Mouse (Mus musculus): Measurements from ENCODE around the gene D430042O09Rik. TPM values are rescaled to one million over a fixed set of nuclear protein-coding genes. Genes with fewer than 3 reads are reported as not detected.

D430042O09Rik gene
- polyA plus RNA-seq, 1 experiment, result 17.5 TPM

DNA sequence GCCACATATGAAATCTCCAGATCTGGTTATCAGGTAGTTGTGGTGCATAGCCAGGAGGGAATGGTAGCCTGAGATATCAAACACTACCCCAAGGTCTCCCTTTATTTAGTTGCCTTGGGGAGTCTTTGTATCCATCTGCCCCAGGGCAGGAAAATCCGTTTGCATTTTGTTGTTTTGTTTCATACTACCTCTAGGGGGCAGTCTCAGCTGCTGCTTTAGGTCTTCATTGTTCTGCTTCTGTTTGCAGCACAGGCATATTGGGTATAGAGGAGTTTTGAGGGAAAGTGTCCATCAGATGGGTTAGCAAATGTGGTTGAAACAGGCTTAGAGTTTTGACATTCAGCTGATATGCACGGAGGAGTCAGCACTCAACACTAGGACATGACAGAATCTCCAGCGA, 40.5 kb downstream of the D430042O09Rik start:
- H3K36me3 ChIP-seq (ENCODE audit: control insufficient read depth, insufficient read depth, low read length), result no peaks in the 10 kb centered on the region; the same call in 1 of the 2 replicates
- WGBS, result 63% methylated on average over 3 of the region's 3 CpGs
- TF ChIP-seq CTCF (IDR thresholded peaks at IDR 0.05; ENCODE audit: extremely low read depth, insufficient read length, insufficient replicate concordance, low read depth, low read length) (no peak), POLR2A (IDR thresholded peaks at IDR 0.05; ENCODE audit: low read depth, low read length) (no peak)

GRCm38 (mm10) chr7:125752699-125753325, 45.1 kb downstream of the D430042O09Rik start:
- WGBS, result 87% methylated on average over 7 of the region's 7 CpGs
- Histone ChIP-seq H3K27ac (ENCODE audit: insufficient read depth, low read depth, low read length) (no peak overlapping the region), H3K36me3 (ENCODE audit: control insufficient read depth, insufficient read depth, low read length) (peaks cover 3% of the 10 kb centered on the region; the same call in 1 of the 2 replicates), H3K4me3 (ENCODE audit: low read depth, low read length) (no peak overlapping the region), H3K27me3 (ENCODE audit: control insufficient read depth, insufficient read depth, low read length) (no peaks in the 10 kb centered on the region), H3K4me1 (ENCODE audit: control insufficient read depth, insufficient read depth, insufficient read length, low read length) (no peaks in the 10 kb centered on the region)
- TF ChIP-seq POLR2A (IDR thresholded peaks at IDR 0.05; ENCODE audit: low read depth, low read length) (no peak), CTCF (IDR thresholded peaks at IDR 0.05; ENCODE audit: extremely low read depth, insufficient read length, insufficient replicate concordance, low read depth, low read length) (no peak)

More for the DNA sequence above, 40.5 kb downstream of the D430042O09Rik start:
- Histone ChIP-seq H3K4me1 (ENCODE audit: control insufficient read depth, insufficient read depth, insufficient read length, low read length) (no peaks in the 10 kb centered on the region), H3K27me3 (ENCODE audit: control insufficient read depth, insufficient read depth, low read length) (no peaks in the 10 kb centered on the region), H3K27ac (ENCODE audit: insufficient read depth, low read depth, low read length) (no peak overlapping the region), H3K4me3 (ENCODE audit: low read depth, low read length) (no peak overlapping the region)

- no peak for TF ChIP-seq CTCF (IDR thresholded peaks at IDR 0.05; ENCODE audit: extremely low read depth, insufficient read length, insufficient replicate concordance, low read depth, low read length)
- no peak for TF ChIP-seq POLR2A (IDR thresholded peaks at IDR 0.05; ENCODE audit: low read depth, low read length)
- H3K36me3 ChIP-seq (ENCODE audit: control insufficient read depth, insufficient read depth, low read length), result peaks cover 3% of the 10 kb centered on the region; the same call in 1 of the 2 replicates
- H3K27ac ChIP-seq (ENCODE audit: insufficient read depth, low read depth, low read length), result no peak overlapping the region
- 77% methylated on average over 3 of the region's 3 CpGs for WGBS
- H3K27me3 ChIP-seq (ENCODE audit: control insufficient read depth, insufficient read depth, low read length), result no peaks in the 10 kb centered on the region
- H3K4me1 ChIP-seq (ENCODE audit: control insufficient read depth, insufficient read depth, insufficient read length, low read length), result no peaks in the 10 kb centered on the region
- H3K4me3 ChIP-seq (ENCODE audit: low read depth, low read length), result no peak overlapping the region
Observed at GRCm38 (mm10) chr7:125753326-125753715, 45.6 kb downstream of the D430042O09Rik start.

- no peak for TF ChIP-seq CTCF (IDR thresholded peaks at IDR 0.05; ENCODE audit: extremely low read depth, insufficient read length, insufficient replicate concordance, low read depth, low read length)
- no peak for TF ChIP-seq POLR2A (IDR thresholded peaks at IDR 0.05; ENCODE audit: low read depth, low read length)
- no peak overlapping the region for H3K4me3 ChIP-seq (ENCODE audit: low read depth, low read length)
- 65% methylated on average over 6 of the region's 6 CpGs for WGBS
- H3K27ac ChIP-seq (ENCODE audit: insufficient read depth, low read depth, low read length), result no peak overlapping the region
- H3K27me3 ChIP-seq (ENCODE audit: control insufficient read depth, insufficient read depth, low read length), result no peaks in the 10 kb centered on the region
- H3K4me1 ChIP-seq (ENCODE audit: control insufficient read depth, insufficient read depth, insufficient read length, low read length), result no peaks in the 10 kb centered on the region
- H3K36me3 ChIP-seq (ENCODE audit: control insufficient read depth, insufficient read depth, low read length), result peaks cover 7% of the 10 kb centered on the region
Observed at GRCm38 (mm10) chr7:125756806-125757205, 49.1 kb downstream of the D430042O09Rik start.

DNA sequence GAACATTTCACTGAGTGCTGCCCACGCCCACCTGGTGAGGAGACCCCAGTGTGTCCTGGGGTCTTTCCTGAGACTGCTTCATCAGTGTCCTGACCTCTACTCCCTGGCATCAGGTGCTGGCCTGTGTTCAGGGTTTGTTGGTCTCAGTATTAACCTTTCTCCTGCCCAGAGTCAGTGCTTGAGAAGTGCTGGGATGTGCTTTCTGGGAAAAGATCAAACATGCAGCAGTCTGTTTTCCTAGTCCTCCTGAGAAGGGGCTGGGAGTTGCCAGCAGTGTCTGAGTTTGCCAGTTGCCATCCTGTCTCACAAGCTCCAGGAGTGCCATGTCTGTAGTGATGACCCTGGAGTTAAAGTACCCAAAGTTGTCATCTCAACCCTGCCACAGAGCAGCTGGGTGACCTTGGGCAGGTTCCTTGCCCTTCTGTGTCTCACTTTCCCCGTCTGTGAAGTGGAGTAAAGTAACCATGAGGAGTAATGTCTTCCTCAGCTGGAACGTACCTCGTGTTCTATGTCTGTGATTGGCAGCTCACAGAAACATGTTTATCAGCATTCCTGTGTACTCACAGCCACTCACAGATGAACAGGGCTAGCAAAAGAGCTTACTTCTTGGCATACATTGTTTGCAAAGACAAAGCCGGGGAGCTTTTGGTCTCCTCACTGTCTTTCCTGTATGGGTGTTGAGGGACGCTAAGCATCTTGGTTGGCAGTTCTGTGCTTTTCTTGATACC, 50.4 kb downstream of the D430042O09Rik start:
- H3K4me1 ChIP-seq (ENCODE audit: control insufficient read depth, insufficient read depth, insufficient read length, low read length), result no peaks in the 10 kb centered on the region
- no peak overlapping the region for H3K27ac ChIP-seq (ENCODE audit: insufficient read depth, low read depth, low read length)
- H3K36me3 ChIP-seq (ENCODE audit: control insufficient read depth, insufficient read depth, low read length), result peaks cover 8% of the 10 kb centered on the region
- no peak for TF ChIP-seq POLR2A (IDR thresholded peaks at IDR 0.05; ENCODE audit: low read depth, low read length)
- no peak for TF ChIP-seq CTCF (IDR thresholded peaks at IDR 0.05; ENCODE audit: extremely low read depth, insufficient read length, insufficient replicate concordance, low read depth, low read length)
- no peaks in the 10 kb centered on the region for H3K27me3 ChIP-seq (ENCODE audit: control insufficient read depth, insufficient read depth, low read length)
- H3K4me3 ChIP-seq (ENCODE audit: low read depth, low read length), result no peak overlapping the region
- WGBS, result 82% methylated on average over 6 of the region's 6 CpGs

- Histone ChIP-seq H3K27ac (ENCODE audit: insufficient read depth, low read depth, low read length) (no peak overlapping the region), H3K36me3 (ENCODE audit: control insufficient read depth, insufficient read depth, low read length) (peaks cover 9% of the 10 kb centered on the region), H3K4me1 (ENCODE audit: control insufficient read depth, insufficient read depth, insufficient read length, low read length) (no peaks in the 10 kb centered on the region), H3K27me3 (ENCODE audit: control insufficient read depth, insufficient read depth, low read length) (no peaks in the 10 kb centered on the region), H3K4me3 (ENCODE audit: low read depth, low read length) (no peak overlapping the region)
- WGBS, result 76% methylated on average over 2 of the region's 2 CpGs
- no peak for TF ChIP-seq POLR2A (IDR thresholded peaks at IDR 0.05; ENCODE audit: low read depth, low read length)
Observed at GRCm38 (mm10) chr7:125762289-125762688, 54.6 kb downstream of the D430042O09Rik start.
